Mouse (Mus musculus) MEL (cell line): ENCODE measurements around the gene Frem1. TPM values are rescaled to one million over a fixed set of nuclear protein-coding genes. Genes with fewer than 3 reads are reported as not detected.

Source experiments
- DNase-seq: peaks from one replicate; pipeline ENCODE4 v3.0.0; 2011; ENCODE audit warnings: low read depth, low spot score
- H3K27ac ChIP-seq: 2 replicates; pipeline ENCODE4 v1.5.1; 2012; ENCODE audit warnings: low read depth, mild to moderate bottlenecking, control low read depth, low read length, moderate library complexity; ENCODE audit not compliant: control insufficient read depth
- H3K27me3 ChIP-seq, 2 experiments: fragments of 150-350 bp in 1 of 2; sonication (generic) in 1 of 2; 2 replicates each; pipeline ENCODE4 v1.6.1; 2012; ENCODE audit warnings: low read length in 2 of 2, mild to moderate bottlenecking in 2 of 2, improper control_type of control experiment in 1 of 2, moderate library complexity in 1 of 2; ENCODE audit not compliant: insufficient read depth in 2 of 2, control insufficient read depth in 1 of 2
- H3K36me3 ChIP-seq, 2 experiments: 2 replicates each; pipeline ENCODE4 v1.6.1; 2012 to 2014; ENCODE audit warnings: low read length in 2 of 2, improper control_type of control experiment in 1 of 2, inconsistent platforms in 1 of 2, mild to moderate bottlenecking in 1 of 2; ENCODE audit not compliant: insufficient read depth in 2 of 2, control insufficient read depth in 1 of 2
- H3K4me1 ChIP-seq, 2 experiments: fragments of 150-350 bp in 1 of 2; sonication (generic) in 1 of 2; 2 replicates each; pipeline ENCODE4 v1.6.1; 2012; ENCODE audit warnings: low read length in 2 of 2, improper control_type of control experiment in 1 of 2, mild to moderate bottlenecking in 1 of 2; ENCODE audit not compliant: insufficient read depth in 2 of 2, control insufficient read depth in 1 of 2
- H3K4me3 ChIP-seq, 2 experiments: fragments of 150-350 bp in 1 of 2; sonication (generic) in 1 of 2; 2 replicates each; pipeline ENCODE4 v1.5.1; 2012; ENCODE audit warnings: low read depth in 2 of 2, low read length in 2 of 2, mild to moderate bottlenecking in 2 of 2, moderate library complexity in 2 of 2, control low read depth in 1 of 2, improper control_type of control experiment in 1 of 2; ENCODE audit not compliant: control insufficient read depth in 1 of 2, insufficient read depth in 1 of 2
- H3K79me2 ChIP-seq: 2 replicates; pipeline ENCODE4 v1.6.1; 2012; ENCODE audit warnings: mild to moderate bottlenecking, low read length, moderate library complexity; ENCODE audit not compliant: control insufficient read depth, poor library complexity, insufficient read depth
- H3K9ac ChIP-seq: 2 replicates; pipeline ENCODE4 v1.6.1; 2012; ENCODE audit warnings: low read depth, mild to moderate bottlenecking, control low read depth, low read length, moderate library complexity; ENCODE audit not compliant: control insufficient read depth, poor library complexity, severe bottlenecking
- H3K9me3 ChIP-seq: fragments of 150-350 bp; sonication (generic); replicated peaks from 2 replicates; pipeline ENCODE4 v1.6.1; 2012; ENCODE audit warnings: mild to moderate bottlenecking, low read length, improper control_type of control experiment, moderate library complexity; ENCODE audit not compliant: insufficient read depth
- CHD1 ChIP-seq: IDR thresholded peaks from 2 replicates; pipeline ENCODE4 v1.6.1; 2012; ENCODE audit warnings: low read depth, mild to moderate bottlenecking, inconsistent platforms, low read length, improper control_type of control experiment
- EP300 ChIP-seq, 2 experiments: IDR thresholded peaks; 2 replicates each; pipeline ENCODE4 v1.6.1; 2011; ENCODE audit warnings: improper control_type of control experiment in 2 of 2, low read length in 2 of 2, low read depth in 1 of 2, mild to moderate bottlenecking in 1 of 2
- ETS1 ChIP-seq: IDR thresholded peaks from 2 replicates; pipeline ENCODE4 v1.6.1; 2012; ENCODE audit warnings: low read depth, mild to moderate bottlenecking, inconsistent platforms, low read length, improper control_type of control experiment, moderate library complexity
- GABPA ChIP-seq: IDR thresholded peaks from 2 replicates; pipeline ENCODE4 v1.6.1; 2012; ENCODE audit warnings: low read depth, mild to moderate bottlenecking, inconsistent platforms, low read length, improper control_type of control experiment, moderate library complexity
- HCFC1 ChIP-seq: IDR thresholded peaks from 2 replicates; pipeline ENCODE4 v1.6.1; 2012; ENCODE audit warnings: low read depth, mild to moderate bottlenecking, inconsistent platforms, low read length, improper control_type of control experiment, moderate library complexity
- MAZ ChIP-seq: IDR thresholded peaks from 2 replicates; pipeline ENCODE4 v1.6.1; 2012; ENCODE audit warnings: low read depth, mild to moderate bottlenecking, inconsistent platforms, low read length, improper control_type of control experiment
- MXI1 ChIP-seq: IDR thresholded peaks from 2 replicates; pipeline ENCODE4 v1.6.1; 2011; ENCODE audit warnings: mild to moderate bottlenecking, low read depth, low read length, improper control_type of control experiment
- MYC ChIP-seq: IDR thresholded peaks from 2 replicates; pipeline ENCODE4 v1.6.1; 2011; ENCODE audit warnings: low read depth, mild to moderate bottlenecking, low read length, improper control_type of control experiment, moderate library complexity
- NELFE ChIP-seq: IDR thresholded peaks from 2 replicates; pipeline ENCODE4 v1.6.1; 2011; ENCODE audit warnings: low read depth, low read length, improper control_type of control experiment
- NRF1 ChIP-seq: IDR thresholded peaks from 2 replicates; pipeline ENCODE4 v1.6.1; 2014; ENCODE audit warnings: low read depth, mild to moderate bottlenecking, inconsistent platforms, low read length, improper control_type of control experiment, moderate library complexity; ENCODE audit not compliant: poor library complexity, insufficient read depth, severe bottlenecking
- POLR2AphosphoS2 ChIP-seq: IDR thresholded peaks from 2 replicates; pipeline ENCODE4 v1.6.1; 2011; ENCODE audit warnings: low read length, improper control_type of control experiment
- POLR2AphosphoS5 ChIP-seq: IDR thresholded peaks from 2 replicates; pipeline ENCODE4 v1.6.1; 2012; ENCODE audit warnings: low read depth, borderline replicate concordance, mild to moderate bottlenecking, inconsistent platforms, low read length, moderate library complexity, mixed read lengths
- RCOR1 ChIP-seq: IDR thresholded peaks from 2 replicates; pipeline ENCODE4 v1.6.1; 2012; ENCODE audit warnings: low read depth, mild to moderate bottlenecking, inconsistent platforms, low read length, improper control_type of control experiment
- SIN3A ChIP-seq: IDR thresholded peaks from 2 replicates; pipeline ENCODE4 v1.6.1; 2012; ENCODE audit warnings: low read length, improper control_type of control experiment, inconsistent platforms
- SMC3 ChIP-seq: IDR thresholded peaks from 2 replicates; pipeline ENCODE4 v1.6.1; 2011; ENCODE audit warnings: low read depth, low read length, improper control_type of control experiment
- TAL1 ChIP-seq: IDR thresholded peaks from 2 replicates; pipeline ENCODE4 v1.6.1; 2012; ENCODE audit warnings: mild to moderate bottlenecking, inconsistent platforms, low read length, moderate library complexity, mixed read lengths
- TBP ChIP-seq: IDR thresholded peaks from 2 replicates; pipeline ENCODE4 v1.8.0; 2011; ENCODE audit warnings: low read depth, low read length, improper control_type of control experiment
- TCF12 ChIP-seq: IDR thresholded peaks from 2 replicates; pipeline ENCODE4 v1.6.1; 2014; ENCODE audit warnings: low read depth, mild to moderate bottlenecking, inconsistent platforms, low read length, improper control_type of control experiment, moderate library complexity
- USF1 ChIP-seq: IDR thresholded peaks from 2 replicates; pipeline ENCODE4 v1.6.1; 2014; ENCODE audit warnings: low read depth, mild to moderate bottlenecking, inconsistent platforms, low read length, improper control_type of control experiment, moderate library complexity
- ZC3H11A ChIP-seq: IDR thresholded peaks from 2 replicates; pipeline ENCODE4 v1.6.1; 2012; ENCODE audit warnings: low read depth, mild to moderate bottlenecking, inconsistent platforms, low read length, improper control_type of control experiment
- ZMIZ1 ChIP-seq: IDR thresholded peaks from 2 replicates; pipeline ENCODE4 v1.6.1; 2012; ENCODE audit warnings: low read depth, mild to moderate bottlenecking, inconsistent platforms, low read length, improper control_type of control experiment, moderate library complexity
- ZNF384 ChIP-seq: IDR thresholded peaks from 2 replicates; pipeline ENCODE4 v1.6.1; 2012; ENCODE audit warnings: low read depth, mild to moderate bottlenecking, inconsistent platforms, low read length, improper control_type of control experiment
- polyA plus RNA-seq, 2 experiments: library from polyadenylated mRNA; stranded (reverse) in 1 of 2; unstranded in 1 of 2; fragments of >175 nt in 1 of 2; fragments of >200 nt in 1 of 2; gene quantifications; 2 replicates each; pipeline versions ENCODE4 v1.2.1 to v1.2.4; 2012; ENCODE audit warnings: low replicate concordance in 2 of 2, low read depth in 1 of 2; ENCODE audit not compliant: insufficient read length in 2 of 2, insufficient read depth in 1 of 2, missing spikeins in 1 of 2
- total RNA-seq: library from RNA; depleted of rRNA; stranded (reverse); fragments of 300-350 nt; gene quantifications from 2 replicates; pipeline ENCODE4 v1.2.3, GENCODE M21; 2012

The Frem1 gene
- total and polyA plus RNA-seq, 3 experiments = not detected

GRCm38 (mm10) chr4:83046069-83046468, 6.1 kb downstream of the Frem1 start:
- H3K4me3 ChIP-seq = no peak overlapping the region
- H3K4me1 ChIP-seq = no peaks in the 10 kb centered on the region
- H3K9me3 ChIP-seq = no peaks in the 10 kb centered on the region
- no peak overlapping the region for H3K9ac ChIP-seq
- TF ChIP-seq ETS1 (no peak), ZMIZ1 (no peak), SIN3A (no peak), TCF12 (no peak), SMC3 (no peak), ZC3H11A (no peak), MAZ (no peak), MXI1 (no peak), MYC (no peak)
- H3K27ac ChIP-seq = no peak overlapping the region
- H3K27me3 ChIP-seq = no peaks in the 10 kb centered on the region
- no peaks in the 10 kb centered on the region for H3K79me2 ChIP-seq
- DNase-seq = no peak
- H3K36me3 ChIP-seq = no peaks in the 10 kb centered on the region

- H3K4me1 ChIP-seq = no peaks in the 10 kb centered on the region
- no peak overlapping the region for H3K27ac ChIP-seq
- H3K79me2 ChIP-seq = no peaks in the 10 kb centered on the region
- no peak for DNase-seq
- TF ChIP-seq NRF1 = no peak
- no peak for TF ChIP-seq HCFC1
- no peak for TF ChIP-seq POLR2AphosphoS5
- no peak for TF ChIP-seq CHD1
- no peak for TF ChIP-seq ZNF384
- TF ChIP-seq POLR2AphosphoS2 = no peak
- no peak for TF ChIP-seq GABPA
- no peak for TF ChIP-seq SIN3A
- no peak for TF ChIP-seq ETS1
- no peak for TF ChIP-seq NELFE
- no peak for TF ChIP-seq EP300 (IDR thresholded peaks at IDR 0.05; ENCODE audit: low read depth in 1 of 2, low read length in 2 of 2)
- no peak for TF ChIP-seq TAL1
- TF ChIP-seq MAZ = no peak
- TF ChIP-seq RCOR1 = no peak
- no peak for TF ChIP-seq USF1
- no peak for TF ChIP-seq TBP
- no peaks in the 10 kb centered on the region for H3K9me3 ChIP-seq
- H3K36me3 ChIP-seq = no peaks in the 10 kb centered on the region
- H3K27me3 ChIP-seq = no peaks in the 10 kb centered on the region
- H3K4me3 ChIP-seq = no peak overlapping the region
- no peak overlapping the region for H3K9ac ChIP-seq
Observed at GRCm38 (mm10) chr4:83045266-83045665, 6.9 kb downstream of the Frem1 start.
